Mouse (Mus musculus): ENCODE measurements at regions not wholly inside any gene's neighbourhood (a gene's known extent, or its start where the extent isn't known, plus 50 kb on each side); places are given as distances from the start of the nearest gene placed in this dataset.
"Not testable (repeated sequence)": the region's sequence is repeated elsewhere in the genome, so short reads cannot be mapped to it uniquely, and the experiment has no call there.

GRCm38 (mm10) chr1:161621291-161621690, 126.8 kb downstream of the Tnfsf18 start:
- no peak for DNase-seq (ENCODE audit: low read depth, low spot score)

GRCm38 (mm10) chr1:161614091-161614490, 119.6 kb downstream of the Tnfsf18 start:
- not testable (repeated sequence) for DNase-seq (ENCODE audit: low read depth, low spot score)

DNA sequence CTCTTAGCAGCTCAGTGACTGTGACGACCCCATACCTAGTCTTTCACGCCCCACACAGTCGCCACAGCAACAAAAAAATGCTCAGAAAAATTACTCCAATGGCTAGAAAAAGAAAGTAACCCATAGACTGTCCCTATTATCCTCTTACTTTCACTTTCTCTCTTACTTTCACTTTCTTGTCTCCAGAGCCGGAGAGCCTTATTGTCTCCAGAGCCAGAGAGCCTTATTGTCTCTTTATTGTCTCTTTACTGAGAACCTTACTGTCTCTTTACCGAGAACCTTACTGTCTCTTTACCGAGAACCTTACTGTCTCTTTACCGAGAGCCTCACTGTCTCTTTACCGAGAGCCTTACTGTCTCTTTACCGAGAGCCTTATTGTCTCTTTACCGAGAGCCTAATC, 119.2 kb downstream of the Tnfsf18 start:
- DNase-seq (ENCODE audit: low read depth, low spot score): not testable (repeated sequence)

DNA sequence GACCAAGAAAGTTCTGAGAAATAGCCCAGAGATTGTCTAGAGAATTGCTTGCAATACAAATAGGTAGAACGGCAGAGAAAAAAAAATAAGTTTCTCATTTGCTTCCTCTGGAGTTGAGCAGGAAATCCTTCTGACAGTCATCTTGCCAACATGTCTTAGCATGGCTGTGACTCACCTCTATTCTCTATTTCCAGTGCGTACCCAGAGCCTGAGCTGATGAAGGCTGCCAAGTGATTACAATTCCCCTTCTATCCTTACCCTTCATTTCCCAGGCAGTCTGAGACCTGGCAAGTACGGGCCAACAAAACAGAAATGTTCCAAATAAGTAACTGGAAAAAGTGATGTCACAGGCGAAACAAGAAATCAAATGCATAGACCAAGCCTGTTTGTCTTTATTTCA, 113.0 kb downstream of the Tnfsf18 start:
- no peak for DNase-seq (ENCODE audit: low read depth, low spot score)

DNA sequence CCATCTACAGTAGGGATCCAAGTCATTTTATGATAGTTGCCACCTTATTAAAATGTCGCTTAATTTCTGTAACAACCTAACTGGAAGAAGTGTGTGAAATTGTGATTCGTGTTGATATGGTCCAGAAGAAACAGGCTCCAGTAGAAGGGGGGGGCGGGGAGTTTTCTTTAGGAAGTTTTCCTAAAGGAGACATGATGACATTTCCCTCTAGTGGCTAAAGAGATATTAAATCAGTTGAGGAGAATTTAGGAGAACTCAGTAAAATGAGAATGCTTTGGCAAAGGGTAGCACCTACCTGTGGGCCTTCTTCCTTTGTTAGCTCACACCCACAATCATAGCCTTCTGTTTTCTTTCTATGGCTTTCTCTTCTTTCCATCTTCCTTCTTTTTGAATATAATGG, 107.7 kb downstream of the Tnfsf18 start:
- no peak for DNase-seq (ENCODE audit: low read depth, low spot score)

DNA sequence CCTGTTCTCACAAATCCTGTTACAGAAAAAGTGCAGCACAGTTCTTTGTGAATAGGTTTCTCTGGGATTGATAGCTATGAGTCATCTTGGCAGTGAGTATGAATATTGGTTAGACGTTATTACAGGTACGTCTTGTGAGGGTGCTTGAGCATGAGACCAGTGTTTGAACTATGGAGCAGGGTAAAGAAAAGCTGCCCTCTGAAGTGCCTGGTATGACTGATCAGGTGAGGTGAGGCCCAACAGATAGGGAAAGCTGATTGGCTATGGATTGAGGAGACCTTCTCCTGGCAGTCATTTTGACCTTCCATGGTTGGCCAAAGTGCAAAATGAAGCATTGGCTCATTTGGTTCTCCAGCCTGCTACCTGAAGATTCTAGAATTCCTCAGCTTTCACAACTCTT, 106.7 kb downstream of the Tnfsf18 start:
- no peak for DNase-seq (ENCODE audit: low read depth, low spot score)

DNA sequence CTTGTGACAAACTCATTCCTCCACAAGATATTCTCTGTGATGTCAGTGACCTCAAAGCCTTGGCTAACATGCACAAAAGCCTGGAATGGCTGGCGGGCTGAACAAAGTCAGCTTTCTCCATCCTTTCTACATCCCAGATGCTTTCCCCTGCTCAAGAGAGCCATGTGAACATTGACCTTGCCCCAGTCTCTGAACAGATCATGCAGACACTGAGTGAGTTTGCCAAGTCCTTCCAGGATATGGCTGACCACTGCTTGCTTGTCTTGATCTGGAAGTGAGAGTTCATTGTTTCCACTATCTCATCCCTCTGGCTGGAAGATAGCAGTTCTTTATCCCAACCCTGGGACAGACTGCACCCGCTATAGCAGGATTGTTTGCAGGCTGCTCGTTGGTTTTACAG, 103.7 kb downstream of the Tnfsf18 start:
- DNase-seq (ENCODE audit: low read depth, low spot score): no peak

DNA sequence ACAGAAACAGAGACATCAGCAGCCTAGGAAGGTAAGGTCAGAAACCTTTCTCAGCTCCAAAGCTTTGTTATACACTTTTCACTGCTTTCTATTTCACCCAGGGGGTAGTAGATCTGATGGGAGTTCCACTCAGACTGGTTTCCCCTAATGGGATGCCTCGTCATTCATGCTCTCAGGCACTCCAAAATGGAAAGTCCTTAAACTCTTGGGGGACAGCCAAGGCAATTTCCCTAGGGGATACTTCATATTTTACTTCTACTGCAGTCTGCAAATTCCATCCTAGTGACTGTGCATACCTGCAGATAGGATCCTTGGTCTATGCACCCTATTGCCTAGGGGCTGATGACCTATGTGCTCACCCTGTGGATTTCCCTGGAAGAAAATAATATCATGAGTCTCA, 82.1 kb downstream of the Tnfsf18 start:
- no peak for DNase-seq (ENCODE audit: low read depth, low spot score)

GRCm38 (mm10) chr1:161575939-161576338, 81.5 kb downstream of the Tnfsf18 start:
- DNase-seq (ENCODE audit: low read depth, low spot score): no peak

DNA sequence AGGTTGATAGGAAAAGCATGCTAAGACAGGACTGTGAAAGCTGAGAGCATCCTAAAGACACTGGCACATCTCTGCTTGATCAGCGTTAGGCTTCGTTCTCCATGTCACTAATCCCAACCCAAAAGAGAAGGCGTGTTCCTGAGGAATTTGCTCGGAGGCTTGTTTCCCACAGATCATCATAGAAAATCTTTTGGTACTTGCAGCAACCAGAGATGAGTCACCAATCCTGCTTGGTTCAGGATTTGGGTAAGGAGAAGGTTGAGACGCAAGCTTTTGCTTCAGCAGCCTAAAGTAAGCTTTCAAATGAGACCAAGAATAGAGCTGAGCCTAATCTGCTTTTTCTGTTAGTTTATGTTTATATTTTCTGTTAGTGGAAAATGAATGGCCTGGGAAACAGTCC, 80.7 kb downstream of the Tnfsf18 start:
- DNase-seq (ENCODE audit: low read depth, low spot score): no peak

- DNase-seq (ENCODE audit: low read depth, low spot score): no peak
Measured at GRCm38 (mm10) chr1:161570762-161571161, 76.3 kb downstream of the Tnfsf18 start.

DNA sequence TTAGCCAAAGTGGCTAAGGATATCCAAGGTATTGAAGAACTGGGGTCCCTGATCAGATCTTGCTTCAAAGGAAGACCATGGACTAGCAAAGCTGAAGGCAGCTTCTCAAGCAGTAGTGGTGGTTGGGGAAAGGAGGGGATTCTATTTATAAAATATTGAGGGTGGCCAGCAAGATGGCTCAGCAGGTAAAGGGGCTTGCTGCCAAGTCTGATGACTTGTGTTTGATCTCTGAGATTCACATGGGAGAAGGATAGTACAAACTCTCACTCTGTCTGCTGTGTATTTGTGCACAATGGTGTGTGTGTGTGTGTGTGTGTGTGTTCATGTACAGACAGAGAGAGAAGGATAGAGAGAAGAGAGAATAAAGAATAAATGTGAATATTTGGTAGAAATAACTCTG, 73.4 kb downstream of the Tnfsf18 start:
- no peak for DNase-seq (ENCODE audit: low read depth, low spot score)

GRCm38 (mm10) chr1:161560368-161560767, 65.9 kb downstream of the Tnfsf18 start:
- peak; percentile 1 for DNase-seq (ENCODE audit: low read depth, low spot score)

All from A20 (cell line).